Mouse (Mus musculus) heart, postnatal 36 days (tissue): Measurements from ENCODE around the gene Bckdha. TPM values are rescaled to one million over a fixed set of nuclear protein-coding genes. Genes with fewer than 3 reads are reported as not detected.

Experiments used
- DNase-seq, 2 experiments: peaks; one replicate each; pipeline ENCODE4 v3.0.0; 2021 to 2022
- intact Hi-C: fragments of 180-260 bp; cut with DNase I; formaldehyde crosslinking; loops from one replicate; pipeline ENCODE4 v1.15.1; 2025
- total RNA-seq, 2 experiments: library from RNA; stranded (reverse); gene quantifications; 2 replicates each; pipeline ENCODE4 v1.2.3; 2021

The Bckdha gene
- total RNA-seq, 2 experiments from 2014 or later, result 237 to 254 TPM

DNA sequence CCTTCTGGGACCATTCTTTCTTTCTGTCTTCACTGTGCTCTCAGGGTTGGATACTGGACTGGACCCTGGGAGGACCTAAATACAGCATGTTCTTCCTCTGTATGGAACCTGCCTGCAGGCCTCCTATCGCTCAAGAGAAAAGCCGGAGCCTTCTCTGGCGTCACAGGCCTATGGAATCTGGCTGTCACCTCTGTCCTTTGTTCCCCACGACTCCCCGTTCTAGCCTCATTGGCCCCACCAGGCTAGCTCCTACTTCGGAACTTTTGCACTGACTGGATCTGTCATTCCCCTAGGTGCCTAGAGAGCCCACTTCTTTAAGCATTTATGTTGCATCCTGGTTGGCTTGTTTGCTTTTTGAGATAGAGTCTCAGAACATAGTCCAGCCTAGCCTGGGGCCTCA, 25.9 kb upstream of the Bckdha start:
- intact Hi-C loops, result no loop called here

DNA sequence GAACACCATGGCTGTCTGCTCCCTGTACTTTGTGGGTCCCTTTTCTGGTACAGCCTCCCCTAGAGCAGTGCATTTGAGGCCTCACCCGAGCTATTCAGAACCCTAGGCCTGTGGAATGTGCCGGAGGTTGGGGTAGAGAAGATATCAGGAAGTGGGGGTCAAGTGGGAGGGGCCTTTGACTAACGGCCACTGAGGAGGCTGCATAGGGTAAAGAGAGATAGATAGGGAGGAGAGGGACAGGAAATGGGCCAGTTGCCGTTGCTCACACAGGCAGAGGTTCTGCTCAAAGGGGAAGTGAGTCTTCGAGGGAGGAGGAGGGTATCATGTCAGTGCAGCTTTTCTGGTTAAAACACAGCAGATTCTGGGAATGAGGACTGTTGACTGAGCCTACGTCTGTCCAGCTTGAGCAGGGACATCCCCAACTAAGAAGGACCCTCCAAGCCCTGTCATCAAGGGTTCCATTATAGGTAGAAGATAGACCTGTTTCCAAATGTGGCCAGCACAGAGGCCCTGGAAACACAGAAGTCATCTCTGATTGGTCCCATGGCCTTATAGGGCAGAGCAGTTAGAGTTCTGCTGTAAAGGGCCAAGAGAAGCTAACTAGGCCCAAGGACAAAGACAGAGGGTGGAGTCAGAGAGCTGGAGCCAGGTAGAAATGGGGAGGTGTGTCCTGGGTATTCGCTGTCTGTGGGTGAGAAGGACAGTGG, 24.8 kb upstream of the Bckdha start:
- DNase-seq, result no peak
- intact Hi-C loops, result no loop called here

More for the DNA sequence above, 25.9 kb upstream of the Bckdha start:
- no peak for DNase-seq

DNA sequence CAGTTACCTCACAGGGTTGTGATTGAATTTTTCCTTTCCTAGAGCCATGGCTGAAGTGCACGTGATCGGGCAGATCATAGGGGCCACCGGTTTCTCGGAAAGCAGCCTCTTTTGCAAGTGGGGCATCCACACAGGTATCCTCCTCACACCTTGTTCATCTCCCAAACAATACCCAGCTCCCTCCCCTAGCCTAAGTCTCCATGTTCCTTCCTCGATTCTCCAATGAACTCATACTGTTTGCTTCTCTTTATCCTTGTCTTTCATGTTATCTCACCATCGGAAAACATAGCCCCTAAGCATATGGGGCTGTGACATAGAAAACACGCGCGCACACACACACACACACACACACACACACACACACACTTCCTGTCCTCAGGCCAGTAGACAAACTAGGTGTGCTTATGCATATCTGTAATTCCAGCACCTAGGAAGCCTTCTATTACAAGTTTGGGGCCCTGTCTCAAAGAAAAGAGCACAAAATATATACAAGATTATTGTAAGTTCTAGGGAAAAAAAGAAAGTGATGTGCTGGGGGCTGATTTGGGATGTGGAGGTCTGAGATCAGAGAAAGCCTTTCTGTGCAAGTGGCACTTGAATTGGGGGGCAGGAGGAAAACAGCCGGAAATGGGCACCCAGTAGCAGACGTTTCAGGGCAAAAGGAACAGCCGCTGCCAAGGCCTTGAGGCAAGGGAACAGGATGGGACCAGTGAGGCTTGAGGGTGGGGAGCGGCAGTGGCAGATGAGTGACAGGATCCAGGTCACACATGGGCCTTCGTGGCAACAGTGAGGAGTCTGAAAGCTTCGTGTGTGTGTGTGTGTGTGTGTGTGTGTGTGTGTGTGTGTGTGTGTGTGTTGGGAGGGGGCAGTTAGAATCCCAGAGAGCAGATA, 22.8 kb upstream of the Bckdha start:
- DNase-seq, result no peak
- intact Hi-C loops, result no loop called here

DNA sequence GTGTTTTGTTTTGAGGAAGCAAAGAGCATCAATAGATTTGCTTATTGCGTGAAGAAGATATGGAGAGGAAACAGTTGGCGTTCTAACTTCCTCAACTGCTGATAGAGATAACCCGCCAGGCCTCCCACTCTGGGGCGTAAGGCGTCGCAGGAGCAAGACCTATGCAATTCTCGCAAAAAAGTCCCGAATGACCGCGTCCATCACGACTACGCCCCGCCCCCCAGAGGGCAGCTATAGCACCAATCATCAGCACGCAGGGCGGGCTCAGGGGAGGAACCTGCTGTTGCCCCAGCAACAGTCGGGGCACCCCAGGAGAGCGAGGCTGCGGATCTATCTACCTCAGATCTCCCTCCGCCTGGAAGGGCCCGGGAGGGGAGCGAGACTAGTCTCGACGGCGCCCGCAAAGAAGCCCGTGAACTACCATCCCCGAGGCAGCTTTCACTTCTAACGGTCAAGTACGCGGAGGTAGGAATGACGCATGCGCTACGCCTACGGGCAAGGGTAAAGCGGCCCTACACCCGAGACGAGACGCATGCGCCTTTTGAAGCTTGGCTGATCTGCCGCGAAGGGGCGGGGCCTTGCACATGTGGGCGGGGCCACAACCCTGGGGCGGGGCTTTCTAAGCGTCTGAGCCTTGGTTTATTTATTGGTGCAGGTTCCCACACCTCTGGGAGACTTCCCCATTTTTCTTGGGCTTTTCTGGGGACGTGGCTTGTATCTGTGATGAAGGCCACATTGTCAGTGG, 21.9 kb upstream of the Bckdha start, which contains the start of gene B9d2:
B9d2 (plus strand) TSS at position 267 of the 745 bp plus-strand sequence.
- intact Hi-C loops, result no loop called here
- DNase-seq, result peak; percentile 98 to 99

DNA sequence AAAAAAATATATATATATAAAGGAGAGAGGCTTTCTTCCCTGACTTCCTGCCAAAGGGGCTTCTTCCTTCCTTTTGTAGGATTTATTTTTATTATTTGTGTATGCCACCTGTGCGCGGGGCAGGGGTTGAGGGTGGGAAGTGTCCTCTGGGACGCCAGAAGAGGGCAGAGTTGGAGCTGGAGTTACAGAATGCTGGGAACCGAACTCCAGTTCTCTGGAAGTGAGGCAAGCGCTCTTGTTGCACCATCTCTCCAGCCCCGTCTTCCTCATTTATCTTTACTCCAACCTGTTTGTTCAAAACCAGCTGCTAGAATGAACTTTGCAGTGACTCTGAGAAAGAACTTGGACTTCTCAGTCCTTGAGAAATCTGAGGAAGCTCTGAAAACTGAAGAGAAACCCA, 21.2 kb upstream of the Bckdha start:
- intact Hi-C loops, result no loop called here

DNA sequence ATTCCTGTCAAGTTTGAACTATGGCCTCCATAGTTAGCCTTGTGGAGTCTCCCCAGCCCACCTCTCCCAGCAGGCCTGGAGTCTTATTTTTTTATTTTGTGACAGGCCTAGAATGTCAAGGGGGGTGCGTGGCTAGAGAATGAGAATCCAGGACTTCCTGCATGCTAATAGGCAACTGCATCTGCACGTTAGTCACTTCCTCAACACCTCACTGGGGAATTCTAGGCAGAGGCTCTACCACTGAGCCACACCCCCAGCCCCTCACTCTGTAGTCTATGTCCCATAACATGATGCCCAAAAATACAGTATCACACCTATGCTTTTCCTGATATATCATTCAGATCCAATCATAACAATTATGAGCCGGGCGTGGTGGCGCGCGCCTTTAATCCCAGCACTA, 18.2 kb upstream of the Bckdha start:
- intact Hi-C loops, result loop anchor here (2.0 kb wide), 1 partner anchor 16 kb away; no protein-coding TSS in a partner anchor

More for the DNA sequence above, 21.2 kb upstream of the Bckdha start:
- no peak for DNase-seq

DNA sequence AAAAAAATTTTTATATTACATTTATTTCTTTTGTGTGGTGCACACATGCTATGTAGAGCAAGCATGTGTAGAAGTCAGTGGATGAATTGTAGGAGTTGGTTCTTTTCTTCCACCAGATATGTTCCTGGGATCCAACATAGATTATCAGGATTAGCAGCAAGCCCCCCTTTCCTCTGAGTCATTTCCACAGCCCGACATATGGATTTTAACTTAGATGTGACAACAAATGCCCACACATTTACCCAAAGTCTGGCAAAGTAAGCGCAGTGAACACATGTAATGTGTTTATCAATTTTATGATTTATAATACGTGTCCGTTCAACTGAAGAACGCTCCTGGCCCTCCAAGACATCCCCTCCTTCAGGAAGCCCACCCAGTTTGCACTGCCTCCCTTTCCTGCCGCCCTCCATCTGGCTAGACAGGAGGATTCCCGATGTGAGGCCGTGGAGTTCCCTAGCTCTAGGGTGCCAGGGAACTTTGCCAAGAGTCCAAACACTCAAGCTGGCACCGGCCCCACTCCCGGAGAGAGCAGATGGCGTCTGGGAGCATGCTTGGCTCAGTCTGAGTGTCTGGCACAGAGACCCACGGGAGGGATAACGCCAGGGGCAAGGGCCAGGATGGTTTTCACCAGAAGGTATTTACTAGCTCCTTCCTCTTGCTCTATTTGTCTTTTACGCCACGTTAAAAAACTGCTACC, 17.5 kb upstream of the Bckdha start:
- intact Hi-C loops, result loop anchor here (2.0 kb wide), 1 partner anchor 15 kb away; no protein-coding TSS in a partner anchor
- peak; percentile 82 for DNase-seq

More for the DNA sequence above, 18.2 kb upstream of the Bckdha start:
- DNase-seq, result no peak

DNA sequence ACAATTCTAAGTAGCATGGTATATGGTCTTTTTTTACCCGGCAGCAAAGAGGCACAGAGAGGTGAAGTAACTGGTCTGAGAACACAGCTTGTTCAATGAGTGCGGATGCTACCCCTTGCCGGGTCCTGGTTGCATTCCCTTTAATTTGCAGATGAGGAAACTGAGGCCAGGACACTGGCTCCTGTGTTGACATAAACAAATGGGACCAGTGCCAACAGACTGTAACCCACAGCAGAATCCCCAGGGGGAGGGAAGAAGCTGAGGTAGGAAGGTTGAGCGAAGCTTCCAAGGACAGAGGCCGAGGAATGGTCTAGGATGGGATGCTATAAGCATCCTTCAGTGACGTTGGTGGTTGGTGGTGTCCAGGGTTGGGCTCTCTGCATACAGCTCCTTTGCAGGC, 16.6 kb upstream of the Bckdha start:
- intact Hi-C loops, result no loop called here
- no peak for DNase-seq

DNA sequence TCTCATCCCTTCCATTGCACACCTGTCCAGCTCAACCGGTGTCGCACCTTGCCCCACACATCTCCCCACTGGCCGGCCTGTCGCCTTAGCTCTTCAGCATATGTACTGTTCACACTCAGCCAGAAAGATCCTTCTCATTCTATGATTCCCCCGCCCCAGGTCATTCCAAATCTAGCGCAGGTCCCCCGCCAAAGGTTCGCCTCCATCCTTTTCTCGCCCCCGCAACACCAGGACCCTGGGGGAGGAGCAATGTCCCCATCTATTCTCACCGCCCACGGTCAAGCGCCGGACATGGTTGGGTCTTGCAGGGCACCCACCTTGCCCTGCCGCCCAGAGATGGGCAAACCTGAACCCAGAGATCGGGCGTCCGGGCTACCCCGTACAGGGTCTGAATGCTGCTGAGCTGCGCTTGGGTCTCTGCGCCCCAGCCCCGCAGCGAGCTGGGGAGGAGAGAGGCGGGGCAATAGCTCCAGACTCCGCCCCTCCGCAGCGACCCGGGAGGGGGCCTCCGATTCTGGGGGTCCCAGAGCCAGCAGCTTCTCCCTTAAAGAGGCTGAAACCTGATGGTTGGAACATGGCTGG, 16.0 kb upstream of the Bckdha start, which contains the start of gene Tmem91:
Tmem91 (minus strand) TSS at position 448 of the 582 bp plus-strand sequence.
- no peak for DNase-seq
- intact Hi-C loops, result no loop called here

DNA sequence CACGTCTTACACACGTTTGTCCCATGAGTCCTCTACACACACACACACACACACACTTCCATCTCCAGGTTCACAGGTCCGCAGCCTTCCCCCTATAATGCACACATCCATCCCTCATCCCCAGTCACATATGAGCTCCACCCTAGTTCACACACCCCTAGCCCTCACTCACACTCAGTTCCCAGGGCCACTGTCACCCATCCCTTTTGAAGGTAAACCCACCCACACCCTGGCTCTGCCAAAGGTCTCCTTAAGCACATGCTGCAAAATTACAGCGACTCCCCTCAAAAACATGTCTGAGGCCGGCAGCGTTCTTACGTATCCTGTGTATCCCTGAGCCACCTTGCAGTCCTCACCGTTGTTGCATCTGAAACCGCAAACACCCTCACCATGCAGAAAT, 15.5 kb upstream of the Bckdha start:
- intact Hi-C loops, result no loop called here
- no peak for DNase-seq

DNA sequence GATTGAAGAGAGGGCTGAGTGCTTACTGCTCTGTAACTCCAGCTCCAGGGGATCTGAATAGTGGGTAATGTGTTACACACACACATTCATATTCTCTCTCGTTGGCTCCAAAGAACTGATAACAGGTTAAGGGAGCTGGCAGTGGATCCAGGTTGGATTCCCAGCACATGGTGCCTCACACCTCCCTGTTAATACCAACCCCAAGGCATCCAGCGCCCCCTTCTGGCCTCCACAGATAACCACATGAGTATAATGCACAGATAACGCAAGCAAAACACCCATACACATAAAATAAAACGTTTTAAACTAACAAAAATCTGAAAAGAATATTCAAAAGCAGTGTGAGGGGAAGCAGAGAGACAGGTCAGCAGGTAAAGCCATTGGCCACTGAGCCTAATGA, 13.7 kb upstream of the Bckdha start:
- intact Hi-C loops, result no loop called here
- DNase-seq, result no peak

DNA sequence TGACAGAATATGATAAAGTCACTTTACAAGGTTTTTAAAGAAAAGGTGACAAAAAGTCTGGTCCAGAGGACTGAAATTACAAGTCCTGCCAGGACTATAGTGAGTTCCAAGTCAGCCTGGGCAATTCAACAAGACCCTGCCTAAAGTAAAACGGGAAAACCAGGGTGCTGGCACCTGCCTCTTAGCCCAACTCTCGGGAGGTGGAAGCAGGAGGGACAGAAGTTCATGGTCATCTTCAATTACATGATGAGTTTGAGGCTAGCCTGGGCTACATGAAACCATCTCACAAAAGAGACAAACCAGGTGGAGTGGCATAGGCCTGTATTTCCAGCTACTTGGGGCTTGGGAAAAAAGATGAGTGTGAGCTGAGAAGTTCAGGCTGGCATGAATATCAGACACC, 12.9 kb upstream of the Bckdha start:
- DNase-seq, result no peak
- intact Hi-C loops, result no loop called here

DNA sequence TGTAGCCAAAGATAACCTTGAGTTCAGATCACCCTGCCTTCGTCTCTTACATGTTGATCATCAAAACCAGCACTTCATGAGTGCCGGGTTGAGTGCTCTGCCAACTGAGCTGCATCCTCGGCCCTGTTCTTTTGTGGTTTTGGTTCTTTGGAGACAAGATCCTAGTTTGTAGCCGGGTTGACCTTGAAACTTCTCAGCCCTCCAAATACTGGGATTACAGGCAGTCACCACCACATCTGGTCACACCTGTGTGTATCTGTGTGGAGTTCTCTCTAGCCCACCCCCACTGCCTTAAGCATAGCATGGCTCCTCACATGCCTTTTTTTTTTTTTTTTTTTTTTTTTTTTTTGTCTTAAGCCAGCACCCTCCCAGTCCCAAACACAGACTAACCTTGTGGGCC, 11.3 kb upstream of the Bckdha start:
- no peak for DNase-seq
- intact Hi-C loops, result no loop called here

DNA sequence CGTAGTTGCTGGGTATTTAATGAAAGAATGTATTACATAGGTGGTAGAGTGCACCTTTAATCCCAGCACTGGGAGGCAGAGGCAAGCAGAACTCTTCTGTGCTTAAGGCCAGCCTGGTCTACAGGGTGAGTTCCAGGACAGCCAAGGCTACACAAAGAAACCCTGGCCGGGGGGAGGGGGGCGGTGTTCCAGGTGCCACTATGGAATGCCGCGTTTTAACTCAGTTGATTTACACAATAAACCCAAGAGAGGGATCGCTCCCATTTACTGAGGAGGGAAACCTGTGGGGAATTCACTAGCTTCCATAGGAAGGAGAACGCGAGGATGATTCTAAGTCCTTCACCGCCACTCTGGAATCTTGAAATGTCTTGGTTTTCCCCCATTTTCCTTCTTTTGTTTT, 10.8 kb upstream of the Bckdha start:
- DNase-seq, result no peak
- intact Hi-C loops, result no loop called here

DNA sequence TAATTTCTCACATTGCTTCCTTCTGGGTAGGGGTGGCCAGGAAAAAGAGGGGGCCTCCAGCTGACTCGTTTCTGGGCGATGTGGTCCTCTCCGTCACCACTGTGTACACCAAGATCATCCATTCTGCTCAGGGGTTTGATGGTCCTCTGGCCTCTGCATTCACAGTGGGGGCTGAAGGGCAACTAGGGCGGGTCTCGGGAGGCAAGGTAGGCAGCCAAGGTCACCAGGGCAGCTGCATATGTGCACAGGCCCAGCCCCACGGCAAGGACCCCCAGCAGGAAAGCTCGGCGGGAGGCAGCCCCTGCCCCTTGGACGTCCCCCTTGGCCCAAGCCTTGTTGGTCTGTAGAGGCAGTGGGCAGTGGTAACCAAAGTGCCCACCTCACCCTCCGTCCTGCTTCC, 10.4 kb upstream of the Bckdha start:
- intact Hi-C loops, result no loop called here
- no peak for DNase-seq

DNA sequence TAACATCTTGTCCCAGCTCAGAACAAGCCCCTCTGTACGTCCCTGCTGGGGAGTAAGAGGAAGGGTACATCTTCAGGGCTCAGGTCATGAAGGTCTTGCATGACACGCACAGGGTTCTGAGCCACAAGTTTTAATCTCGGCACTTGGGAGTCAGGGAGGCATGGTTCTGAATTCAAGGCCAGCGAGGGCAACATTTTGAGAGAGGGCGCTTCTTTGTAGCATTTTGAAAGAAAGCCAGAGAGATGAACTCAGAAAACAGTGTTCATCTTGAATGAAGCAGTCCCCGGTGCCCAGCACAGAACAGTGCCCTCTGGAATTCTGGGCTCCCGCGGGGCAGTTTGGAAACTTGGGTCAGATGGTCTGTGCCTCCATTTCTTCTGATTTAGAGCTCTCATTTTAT, 7.6 kb upstream of the Bckdha start:
- no peak for DNase-seq
- intact Hi-C loops, result no loop called here

DNA sequence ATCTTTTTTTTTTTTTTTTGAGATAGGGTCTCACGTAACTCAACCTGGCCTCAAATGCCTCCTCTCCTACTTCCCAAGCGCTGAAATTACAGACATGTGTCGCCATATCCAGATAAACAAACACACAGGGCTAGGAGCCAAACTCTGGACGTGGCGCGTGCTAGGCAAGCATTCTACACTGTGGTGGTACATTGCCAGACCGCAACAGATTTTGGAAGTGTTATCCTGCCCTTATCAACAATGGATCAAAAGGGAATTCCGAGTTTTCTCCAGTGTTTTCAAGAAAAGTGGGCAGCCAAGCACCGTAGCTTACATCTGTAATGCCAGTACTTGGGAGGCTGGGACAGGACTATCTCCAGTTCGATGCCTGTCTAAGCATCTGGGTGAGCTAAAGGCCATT, 996 bp downstream of the Bckdha start:
- intact Hi-C loops, result loop anchor here (2.0 to 10.0 kb wide), 2 partner anchors 37 to 583 kb away; partner anchors contain the start of genes Grik5 and Zfp574
- DNase-seq, result no peak

DNA sequence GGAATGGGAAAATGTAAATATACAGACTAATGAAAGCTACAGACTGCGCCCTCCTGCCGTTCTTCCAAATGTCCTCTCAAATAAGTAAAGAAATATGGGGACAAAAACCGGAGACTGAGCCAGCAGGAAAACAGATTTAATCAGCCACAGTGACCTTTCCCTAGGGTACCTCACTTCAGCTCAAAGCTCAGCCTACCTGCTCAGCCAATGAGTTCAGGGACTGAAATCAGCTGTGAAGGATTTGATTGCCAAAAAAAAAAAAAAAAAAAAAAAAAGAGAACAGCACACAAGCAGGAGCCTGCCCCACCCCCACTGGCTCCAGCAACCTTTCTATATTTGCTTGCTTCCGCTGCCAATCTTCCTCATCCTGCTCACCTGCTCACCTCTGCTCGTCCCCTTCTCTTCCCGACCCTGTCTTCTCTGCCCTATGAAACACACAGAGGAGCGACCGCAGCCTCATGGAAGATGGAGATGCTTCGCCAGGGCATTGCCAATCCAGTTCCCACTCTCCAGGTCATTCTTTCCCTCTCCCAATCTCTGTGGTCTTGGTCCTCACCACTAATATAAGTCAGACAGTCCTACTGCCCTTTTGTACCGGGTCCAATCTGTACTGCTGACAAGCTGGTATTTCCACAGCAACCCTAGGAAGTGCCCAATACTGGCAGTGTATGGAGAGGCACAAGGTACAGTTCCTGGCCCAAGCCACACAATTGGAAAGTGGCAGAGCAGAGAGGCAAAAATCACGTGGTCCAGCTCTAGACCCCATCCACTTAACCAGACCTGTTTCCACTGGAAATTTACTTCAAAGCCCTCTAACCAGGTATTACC, 3.0 kb downstream of the Bckdha start:
- no peak for DNase-seq
- intact Hi-C loops, result loop anchor here (10.0 kb wide), 1 partner anchor 581 kb away; the partner anchor contains the start of genes Grik5 and Zfp574

DNA sequence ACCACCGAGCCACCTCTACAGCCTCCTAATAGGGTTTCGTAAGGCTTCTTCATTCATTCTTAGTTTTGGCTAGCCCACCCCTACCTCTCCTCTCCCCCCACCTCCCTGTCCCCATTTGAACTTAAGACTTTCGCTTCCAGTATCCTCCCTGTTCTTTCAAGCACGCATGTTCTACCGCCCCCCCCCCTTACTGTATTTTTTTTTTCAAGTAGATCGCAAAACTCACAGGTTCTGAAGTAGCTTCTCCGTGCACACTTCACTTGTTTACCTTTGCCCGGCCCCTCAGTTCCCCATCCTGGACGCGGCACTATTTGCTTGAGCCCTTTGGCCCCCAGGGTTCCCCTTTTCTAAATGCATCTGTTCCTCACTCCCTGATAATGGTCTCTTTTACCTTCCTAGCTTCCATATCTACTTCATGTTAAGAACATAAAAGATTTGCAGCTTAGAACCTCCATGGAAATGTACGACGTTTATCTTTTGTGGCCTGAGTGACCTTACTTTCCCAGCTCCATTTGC, 6.5 kb downstream of the Bckdha start:
- DNase-seq, result no peak
- intact Hi-C loops, result loop anchor here (10.0 kb wide), 1 partner anchor 578 kb away; the partner anchor contains the start of genes Grik5 and Zfp574
